Mouse (Mus musculus) neural tube, embryonic 13.5 days (tissue): ENCODE measurements around the gene Ndufb4. TPM values are rescaled to one million over a fixed set of nuclear protein-coding genes. Genes with fewer than 3 reads are reported as not detected.

Source experiments
- ATAC-seq: fragments of 200-750 bp; cut with Nextera tagmentation; 2 replicates; pipeline ENCODE4 v1.8.0; 2017; ENCODE audit warnings: low read depth, mild to moderate bottlenecking, moderate TSS enrichment, moderate library complexity
- H3K27ac ChIP-seq: fragments of 300-500 bp; sonication (generic); replicated peaks from 2 replicates; pipeline ENCODE4 v1.5.1; 2015; ENCODE audit warnings: moderate library complexity, mild to moderate bottlenecking, inconsistent platforms
- H3K27me3 ChIP-seq: fragments of 300-500 bp; sonication (generic); 2 replicates; pipeline ENCODE4 v1.6.1; 2015; ENCODE audit warnings: mild to moderate bottlenecking, inconsistent platforms
- H3K36me3 ChIP-seq: fragments of 300-500 bp; sonication (generic); 2 replicates; pipeline ENCODE4 v1.6.1; 2015; ENCODE audit warnings: mild to moderate bottlenecking, inconsistent platforms
- H3K4me1 ChIP-seq: fragments of 300-500 bp; sonication (generic); replicated peaks from 2 replicates; pipeline ENCODE4 v1.6.1; 2015; ENCODE audit warnings: inconsistent platforms
- H3K4me2 ChIP-seq: fragments of 300-500 bp; sonication (generic); 2 replicates; pipeline ENCODE4 v1.6.1; 2015; ENCODE audit warnings: inconsistent platforms, mild to moderate bottlenecking, moderate library complexity
- H3K4me3 ChIP-seq: fragments of 300-500 bp; sonication (generic); 2 replicates; pipeline ENCODE4 v1.5.1; 2015; ENCODE audit warnings: mild to moderate bottlenecking, inconsistent platforms
- H3K9ac ChIP-seq: fragments of 300-500 bp; sonication (generic); 2 replicates; pipeline ENCODE4 v1.6.1; 2015; ENCODE audit warnings: moderate library complexity, mild to moderate bottlenecking, inconsistent platforms
- H3K9me3 ChIP-seq: fragments of 300-500 bp; sonication (generic); 2 replicates; pipeline ENCODE4 v1.6.1; 2016; ENCODE audit warnings: inconsistent platforms
- WGBS: fragments of 180-500 bp; shearing (Covaris S2); methylation state at CpG from one replicate; pipeline ENCODE4 v1.1.7; 2015; 5-methylcytosine and 5-hydroxymethylcytosine counted together
- polyA plus RNA-seq: library from polyadenylated mRNA; unstranded; fragments of >200 nt; fragmentation: Nextera tagmentation; extraction: Ambion mirVana; gene quantifications from 2 replicates; pipeline ENCODE4 v1.2.1, GENCODE M21; 2015

Gene Ndufb4
- polyA plus RNA-seq, 1 experiment from 2014 or later, result 68.9 TPM

DNA sequence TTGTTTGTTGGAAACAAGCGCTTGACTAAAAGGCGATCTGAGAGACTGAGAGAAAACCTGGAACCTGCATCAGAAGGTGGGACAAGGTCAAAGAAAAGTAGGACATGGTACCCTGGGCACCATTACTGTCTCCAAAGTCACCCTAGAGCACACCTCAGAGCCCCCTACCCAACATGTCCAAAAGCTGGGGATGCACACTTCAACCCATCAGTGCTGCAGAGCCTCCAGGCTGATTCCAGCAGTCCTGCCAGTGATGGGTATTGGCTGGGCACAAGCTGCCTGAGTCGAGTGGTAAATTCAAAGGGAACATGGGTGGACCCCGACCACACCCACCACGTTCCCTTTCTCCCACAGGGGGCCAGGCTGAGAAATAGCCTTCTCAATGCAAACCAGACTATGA is 21.1 kb upstream of the Ndufb4 start:
- Histone ChIP-seq H3K4me2 (no peak overlapping the region), H3K4me1 (peaks cover 18% of the 10 kb centered on the region), H3K36me3 (no peaks in the 10 kb centered on the region), H3K27me3 (no peaks in the 10 kb centered on the region), H3K9me3 (no peaks in the 10 kb centered on the region), H3K9ac (no peak overlapping the region), H3K4me3 (no peak overlapping the region), H3K27ac (no peak overlapping the region)
- no peak for ATAC-seq
- WGBS, result 90% methylated on average over 5 of the region's 5 CpGs

DNA sequence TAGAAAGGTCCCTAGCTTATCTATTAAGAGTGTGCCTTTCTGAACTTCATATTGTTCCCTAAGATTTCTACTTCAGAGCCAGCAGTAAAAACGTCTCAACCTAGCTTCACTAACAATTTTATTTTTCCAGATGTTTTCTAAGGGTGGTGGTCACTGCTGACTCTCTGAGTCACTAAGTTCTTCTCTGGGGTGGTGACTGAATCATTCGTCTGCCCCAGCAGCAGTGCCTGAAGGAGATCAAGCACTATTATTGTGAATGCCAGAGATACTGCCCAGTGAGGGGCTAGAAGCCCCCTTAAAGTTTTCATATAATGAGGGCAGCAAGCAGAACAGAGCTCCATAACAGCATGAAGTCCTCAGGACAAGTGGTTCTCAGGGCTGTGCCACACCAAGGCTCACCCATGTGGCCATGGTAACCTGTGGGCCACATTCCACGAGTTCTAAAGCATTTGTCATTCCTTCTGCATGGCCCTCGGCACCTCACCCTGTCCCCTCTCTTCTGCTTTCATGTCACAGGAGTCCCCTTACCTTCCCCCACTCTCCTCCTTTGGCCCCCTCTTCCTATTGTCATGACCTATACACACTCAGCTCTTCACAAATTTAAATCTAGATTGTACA is 16.5 kb upstream of the Ndufb4 start:
- Histone ChIP-seq H3K9ac (no peak overlapping the region), H3K27ac (no peak overlapping the region), H3K4me1 (peaks cover under 1% of the 10 kb centered on the region; the same call in 1 of the 2 replicates), H3K36me3 (no peaks in the 10 kb centered on the region), H3K9me3 (no peaks in the 10 kb centered on the region), H3K4me3 (no peak overlapping the region), H3K27me3 (no peaks in the 10 kb centered on the region), H3K4me2 (no peak overlapping the region)
- WGBS, result 31% methylated on average over 4 of the region's 4 CpGs
- no peak for ATAC-seq

GRCm38 (mm10) chr16:37665394-37665935 is 11.2 kb upstream of the Ndufb4 start:
- Histone ChIP-seq H3K27me3 (no peaks in the 10 kb centered on the region), H3K4me2 (no peak overlapping the region), H3K27ac (no peak overlapping the region), H3K9me3 (no peaks in the 10 kb centered on the region), H3K4me1 (0 out of 2 replicates have a peak, but pooled peaks cover 11% of the 10 kb centered on the region), H3K36me3 (no peaks in the 10 kb centered on the region), H3K9ac (no peak overlapping the region), H3K4me3 (no peak overlapping the region)
- 84% methylated on average over 5 of the region's 5 CpGs for WGBS
- no peak for ATAC-seq

DNA sequence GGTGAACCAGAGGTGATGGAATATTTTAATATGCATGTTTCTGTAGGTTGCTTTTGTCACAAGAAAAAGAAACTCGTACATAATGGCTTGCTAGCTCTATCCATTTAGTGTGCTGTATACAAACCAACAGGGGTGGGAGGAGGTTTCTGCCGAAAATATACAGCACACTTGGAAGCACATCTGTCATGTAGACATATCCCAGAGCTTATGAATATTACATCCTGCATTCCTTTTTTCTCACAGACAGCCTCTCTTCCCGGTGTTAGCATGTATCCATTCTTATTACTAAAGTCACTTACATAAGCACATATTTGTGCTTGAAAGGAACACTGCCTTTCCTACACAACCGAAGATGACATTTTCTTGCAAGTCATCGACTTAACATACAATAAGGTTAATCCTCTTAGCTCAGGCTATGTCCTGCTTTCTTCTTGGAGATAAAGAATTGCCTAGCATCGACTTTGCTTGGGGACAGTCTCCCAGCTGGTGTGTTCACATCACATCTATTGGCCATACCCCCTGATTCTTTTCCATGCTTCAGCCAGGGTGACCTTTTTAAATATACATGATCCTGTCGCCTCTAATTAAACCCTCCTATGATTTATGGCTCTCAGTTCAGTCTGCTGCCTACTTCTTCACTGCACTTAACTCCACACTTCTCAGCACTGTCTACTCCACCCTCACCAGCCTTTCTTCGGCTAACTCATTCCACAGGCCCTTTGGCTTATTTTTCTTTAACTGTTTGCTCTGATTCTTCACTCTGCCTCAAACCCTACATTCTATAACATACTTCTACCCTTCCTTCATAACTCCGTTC is 9.6 kb upstream of the Ndufb4 start:
- Histone ChIP-seq H3K27ac (peak overlapping the region; percentile 65), H3K4me1 (0 out of 2 replicates have a peak, but pooled peaks cover 11% of the 10 kb centered on the region), H3K36me3 (no peaks in the 10 kb centered on the region), H3K27me3 (no peaks in the 10 kb centered on the region), H3K4me3 (no peak overlapping the region), H3K9me3 (no peaks in the 10 kb centered on the region), H3K4me2 (no peak overlapping the region), H3K9ac (no peak overlapping the region)
- WGBS, result 54% methylated on average over 9 of the region's 9 CpGs
- ATAC-seq, result peak; percentile 72

- Histone ChIP-seq H3K36me3 (no peaks in the 10 kb centered on the region), H3K27me3 (no peaks in the 10 kb centered on the region), H3K4me2 (no peak overlapping the region), H3K9ac (no peak overlapping the region), H3K4me3 (no peak overlapping the region), H3K4me1 (peaks cover 37% of the 10 kb centered on the region), H3K9me3 (no peaks in the 10 kb centered on the region), H3K27ac (no peak overlapping the region)
- 30% methylated on average over 7 of the region's 7 CpGs for WGBS
- ATAC-seq, result no peak
Observed at GRCm38 (mm10) chr16:37656796-37657195, 2.5 kb upstream of the Ndufb4 start.

DNA sequence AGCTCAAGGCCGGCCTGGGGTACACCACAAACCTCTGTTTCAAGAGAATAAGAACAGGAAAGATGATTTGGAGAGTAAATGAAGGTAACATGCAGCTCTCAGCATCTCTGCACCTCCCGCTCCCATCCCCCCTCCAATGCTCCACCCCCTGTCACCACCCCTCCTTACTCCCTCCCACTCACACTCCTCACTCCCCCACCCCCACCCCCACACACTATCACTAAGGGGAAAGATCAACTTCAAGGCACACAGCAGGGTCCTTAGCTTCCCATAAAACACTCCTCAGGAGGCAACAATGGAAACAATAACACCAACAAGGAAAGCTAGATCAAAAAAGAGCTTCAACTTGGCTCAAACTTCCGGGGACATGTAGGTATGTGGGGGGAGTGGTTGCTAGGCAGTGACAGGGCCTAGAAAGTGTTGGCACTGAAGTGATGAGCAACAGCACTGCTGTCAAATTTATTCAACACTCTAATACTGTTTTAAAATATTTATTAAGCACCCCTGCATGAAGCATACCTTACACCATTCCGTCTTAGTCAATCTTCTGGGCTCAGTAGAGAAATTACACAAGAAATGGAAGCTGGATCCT is 1.6 kb upstream of the Ndufb4 start:
- no peaks in the 10 kb centered on the region for H3K9me3 ChIP-seq
- peaks cover 37% of the 10 kb centered on the region for H3K4me1 ChIP-seq
- H3K27me3 ChIP-seq, result no peaks in the 10 kb centered on the region
- no peaks in the 10 kb centered on the region for H3K36me3 ChIP-seq
- no peak for ATAC-seq
- 12% methylated on average over 4 of the region's 4 CpGs for WGBS
- H3K9ac ChIP-seq, result no peak overlapping the region
- no peak overlapping the region for H3K4me3 ChIP-seq
- peak overlapping the region; percentile 33; the same call in 1 of the 2 replicates for H3K27ac ChIP-seq
- H3K4me2 ChIP-seq, result no peak overlapping the region

DNA sequence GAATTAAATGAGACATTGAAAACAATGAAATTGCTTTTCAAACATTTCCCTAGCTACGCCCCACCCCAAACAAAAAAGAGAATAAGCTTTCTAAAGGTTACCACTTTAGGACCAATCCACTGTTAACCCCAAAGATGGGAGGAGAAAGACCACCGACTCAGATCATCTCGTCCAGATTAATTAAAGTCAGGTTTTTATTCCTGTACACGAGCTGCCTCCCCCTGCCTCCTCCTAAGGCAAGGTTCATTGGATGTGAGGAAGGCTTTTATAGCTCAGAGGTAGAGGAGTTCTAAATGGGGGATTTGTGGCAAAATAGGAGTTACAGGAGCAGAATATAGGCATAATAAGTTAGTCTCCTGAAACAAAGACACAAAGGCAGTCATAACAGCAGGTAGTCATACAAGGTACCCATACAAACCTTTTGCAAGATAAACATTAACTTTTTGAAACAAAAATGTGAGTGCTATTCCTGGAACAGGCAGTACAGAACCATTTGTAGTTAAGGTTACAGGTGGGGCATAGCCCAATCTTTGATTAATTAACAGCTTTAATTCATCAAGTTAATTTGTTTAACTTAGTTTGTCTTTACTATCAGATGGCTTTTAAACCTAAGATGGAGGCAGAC is 690 bp upstream of the Ndufb4 start:
- Histone ChIP-seq H3K36me3 (no peaks in the 10 kb centered on the region), H3K27me3 (no peaks in the 10 kb centered on the region), H3K27ac (peak overlapping the region; percentile 74), H3K9me3 (no peaks in the 10 kb centered on the region), H3K4me3 (no peak overlapping the region), H3K4me1 (peaks cover 43% of the 10 kb centered on the region), H3K9ac (no peak overlapping the region), H3K4me2 (peak overlapping the region; percentile 55)
- ATAC-seq, result peak; percentile 3; the same call in 1 of the 2 replicates
- 60% methylated on average over 4 of the region's 4 CpGs for WGBS

- Histone ChIP-seq H3K27ac (no peak overlapping the region), H3K4me2 (peak overlapping the region; percentile 68), H3K9me3 (no peaks in the 10 kb centered on the region), H3K4me3 (peak overlapping the region; percentile 83), H3K9ac (peak overlapping the region; percentile 94), H3K4me1 (peaks cover 43% of the 10 kb centered on the region), H3K36me3 (peaks cover 4% of the 10 kb centered on the region), H3K27me3 (no peaks in the 10 kb centered on the region)
- no peak for ATAC-seq
- 90% methylated on average over 1 of the region's 1 CpGs for WGBS
Observed at GRCm38 (mm10) chr16:37653058-37653457, 1.2 kb downstream of the Ndufb4 start.

GRCm38 (mm10) chr16:37652654-37653053 is 1.6 kb downstream of the Ndufb4 start:
- H3K4me1 ChIP-seq, result peaks cover 43% of the 10 kb centered on the region
- H3K9ac ChIP-seq, result 0 out of 2 replicates have a peak overlapping the region, but pooled peaks have one; percentile 94
- peak overlapping the region; percentile 83 for H3K4me3 ChIP-seq
- H3K27me3 ChIP-seq, result no peaks in the 10 kb centered on the region
- peak overlapping the region; percentile 68 for H3K4me2 ChIP-seq
- WGBS, result 85% methylated on average over 5 of the region's 5 CpGs
- no peak overlapping the region for H3K27ac ChIP-seq
- H3K36me3 ChIP-seq, result peaks cover 8% of the 10 kb centered on the region
- no peak for ATAC-seq
- no peaks in the 10 kb centered on the region for H3K9me3 ChIP-seq

DNA sequence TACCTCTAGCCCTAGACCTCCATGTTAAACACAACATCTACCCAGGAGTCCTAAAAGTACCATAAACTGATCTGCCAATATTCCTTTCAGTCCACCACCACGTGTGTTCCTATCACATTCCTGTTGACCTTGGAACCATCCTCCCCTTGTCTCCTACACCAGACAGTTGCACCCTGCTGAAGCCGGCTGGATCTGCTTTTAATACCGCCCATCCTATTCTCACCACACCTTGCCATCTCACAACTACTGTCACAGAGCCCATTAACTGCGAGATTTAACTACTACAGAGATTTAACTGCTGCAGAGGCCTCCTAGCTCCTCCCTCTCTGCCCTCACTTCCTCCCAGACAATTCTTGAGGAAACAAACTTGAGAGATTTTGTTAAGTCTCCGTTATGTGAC is 2.8 kb downstream of the Ndufb4 start:
- no peak for ATAC-seq
- Histone ChIP-seq H3K4me1 (peaks cover 39% of the 10 kb centered on the region), H3K9me3 (no peaks in the 10 kb centered on the region), H3K27ac (no peak overlapping the region), H3K27me3 (no peaks in the 10 kb centered on the region), H3K36me3 (peaks cover 19% of the 10 kb centered on the region), H3K9ac (no peak overlapping the region), H3K4me2 (no peak overlapping the region), H3K4me3 (no peak overlapping the region)
- WGBS, result 88% methylated on average over 5 of the region's 5 CpGs

DNA sequence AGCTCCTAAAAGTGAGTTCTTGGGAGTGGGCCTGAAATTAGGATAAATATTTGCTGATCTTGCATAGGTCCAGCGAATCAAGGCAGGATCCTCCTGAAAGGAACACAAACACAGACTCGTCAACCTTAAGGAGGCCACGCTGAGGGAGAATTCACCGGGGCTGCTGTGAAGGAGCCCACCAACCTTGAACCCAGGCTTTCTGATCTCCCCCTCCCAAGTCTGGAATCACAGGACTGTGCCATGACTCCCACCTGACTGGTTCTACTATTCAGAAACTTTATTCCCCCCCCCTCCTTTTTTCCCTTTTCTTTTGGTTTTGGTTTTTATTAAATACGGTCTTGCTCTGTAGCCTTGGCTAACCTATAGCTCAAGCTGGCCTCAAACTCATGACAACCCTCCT is 5.2 kb downstream of the Ndufb4 start:
- no peak overlapping the region for H3K4me2 ChIP-seq
- peaks cover 22% of the 10 kb centered on the region for H3K4me1 ChIP-seq
- H3K4me3 ChIP-seq, result no peak overlapping the region
- H3K9me3 ChIP-seq, result no peaks in the 10 kb centered on the region
- H3K9ac ChIP-seq, result no peak overlapping the region
- WGBS, result 93% methylated on average over 5 of the region's 5 CpGs
- H3K36me3 ChIP-seq, result peaks cover 40% of the 10 kb centered on the region
- no peak for ATAC-seq
- no peak overlapping the region for H3K27ac ChIP-seq
- H3K27me3 ChIP-seq, result no peaks in the 10 kb centered on the region

DNA sequence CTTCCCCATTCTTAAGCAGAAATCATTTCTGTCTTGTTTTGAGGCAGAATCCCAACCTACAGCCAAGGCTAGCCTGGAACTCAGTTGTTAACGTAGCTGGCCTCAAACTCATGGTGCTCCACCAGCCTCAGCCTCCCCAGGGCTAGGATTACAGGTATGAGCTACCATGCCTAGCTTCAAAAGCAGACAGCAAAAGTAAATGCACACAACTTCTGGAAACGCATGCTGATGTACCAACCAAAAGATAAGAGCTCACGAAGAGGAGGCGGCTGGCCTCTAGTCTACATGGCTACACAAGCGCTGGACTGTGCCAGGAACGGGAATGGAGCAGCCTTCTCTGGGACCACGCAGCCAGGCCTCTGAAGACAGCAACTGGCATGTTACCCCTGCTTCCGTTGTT is 6.3 kb downstream of the Ndufb4 start:
- Histone ChIP-seq H3K4me3 (no peak overlapping the region), H3K4me2 (no peak overlapping the region), H3K9me3 (no peaks in the 10 kb centered on the region), H3K4me1 (peaks cover 16% of the 10 kb centered on the region), H3K9ac (no peak overlapping the region), H3K36me3 (peaks cover 40% of the 10 kb centered on the region), H3K27me3 (no peaks in the 10 kb centered on the region), H3K27ac (no peak overlapping the region)
- 94% methylated on average over 8 of the region's 8 CpGs for WGBS
- no peak for ATAC-seq
